Comparison of ENCODE assay signal across 8 mouse cellular contexts in genomic region chr10:18602030-18602429, GRCm38 (mm10). TPM values are rescaled to one million over a fixed set of nuclear protein-coding genes. Genes with fewer than 3 reads are reported as not detected.
A peak's percentile ranks its signal among the peaks of the same experiment; 100 is the strongest.
DNase-seq lines count a peak whose midpoint lies in the region; ATAC-seq lines count a peak whose summit lies in the region.

No protein-coding gene starts in this region.

- peak; percentile 72 for ATAC-seq in granulocyte monocyte progenitor cell, adult 5-6 weeks (replicated peaks; ENCODE audit: poor library complexity, severe bottlenecking)

- DNase-seq in ES-CJ7 (ENCODE audit: low read depth, low spot score), result peak; percentile 71
- DNase-seq in adrenal gland, adult 8-10 months, result peak; percentile 42
- peak; percentile 84 for DNase-seq in embryo, embryonic 10.5 days (ENCODE audit: low spot score)
- peak; percentile 59 to 85 for DNase-seq in layer of hippocampus, adult 8-10 months (ENCODE audit: low spot score in 2 of 2)
- DNase-seq in lung, postnatal 14 days, result peak; percentile 82
- peak; percentile 87 to 90 for DNase-seq in right cerebral cortex, adult 2 months (ENCODE audit: low spot score in 2 of 2)
- peak; percentile 42 for DNase-seq in yolk sac, embryonic 10.5 days (ENCODE audit: low spot score)

RNA-seq across cellular contexts. Expression of gene Hebp2, which starts 56.2 kb away (rescaled TPM):
- 1 to 10 TPM; 3.6 to 7.0 (median 5.8) TPM for total RNA-seq in adrenal gland, adult 8-10 months (2022)
- total RNA-seq in granulocyte monocyte progenitor cell, adult 5-6 weeks (2014; fragmentation: Nextera tagmentation), result not detected in 2 replicates
- total RNA-seq in granulocyte monocyte progenitor cell, adult 5-6 weeks (2017), result 1.2 and 2.3 TPM in 2 replicates
- total RNA-seq in layer of hippocampus, adult 8-10 months (2022), result 1 to 10 TPM; 2.3 to 4.8 (median 4.2) TPM

Comparison
In these comparisons a context has a peak if more than half of its experiments do, and no peak if none do; other contexts are left out.
1. Peak in every context shown above with its lines: DNase-seq and ATAC-seq.